Mouse (Mus musculus) cortical plate, adult 2 months (tissue): Measurements from ENCODE around the gene Nkx2-3. TPM values are rescaled to one million over a fixed set of nuclear protein-coding genes. Genes with fewer than 3 reads are reported as not detected.

ENCODE experiments used
- H3K27ac ChIP-seq: fragments of 200-500 bp; 2 replicates; pipeline ENCODE4 v1.5.1; 2012; ENCODE audit warnings: low read length, control low read depth, inconsistent platforms; ENCODE audit not compliant: insufficient read depth
- H3K4me1 ChIP-seq: fragments of 200-500 bp; 2 replicates; pipeline ENCODE4 v1.6.1; 2011; ENCODE audit warnings: low read length; ENCODE audit not compliant: control insufficient read depth, insufficient read depth
- H3K4me3 ChIP-seq: fragments of 200-500 bp; 2 replicates; pipeline ENCODE4 v1.5.1; 2011; ENCODE audit warnings: mild to moderate bottlenecking, low read length, control low read depth; ENCODE audit not compliant: insufficient read depth
- CTCF ChIP-seq: fragments of 200-500 bp; IDR thresholded peaks from 2 replicates; pipeline ENCODE4 v1.5.1; 2011; ENCODE audit warnings: mild to moderate bottlenecking, control low read depth, low read length; ENCODE audit not compliant: insufficient read depth; ENCODE audit errors: extremely low read depth
- POLR2A ChIP-seq: fragments of 200-500 bp; IDR thresholded peaks from 2 replicates; pipeline ENCODE4 v1.6.1; 2011; ENCODE audit warnings: mild to moderate bottlenecking, low read length, control low read depth; ENCODE audit not compliant: insufficient read depth; ENCODE audit errors: extremely low read depth
- polyA plus RNA-seq: library from polyadenylated mRNA; depleted of rRNA; stranded (reverse); fragments of >200 nt; gene quantifications from 2 replicates; pipeline ENCODE4 v1.2.3, GENCODE M21; 2012; rRNA removed

Gene Nkx2-3
- not detected in 2 replicates for polyA plus RNA-seq

DNA sequence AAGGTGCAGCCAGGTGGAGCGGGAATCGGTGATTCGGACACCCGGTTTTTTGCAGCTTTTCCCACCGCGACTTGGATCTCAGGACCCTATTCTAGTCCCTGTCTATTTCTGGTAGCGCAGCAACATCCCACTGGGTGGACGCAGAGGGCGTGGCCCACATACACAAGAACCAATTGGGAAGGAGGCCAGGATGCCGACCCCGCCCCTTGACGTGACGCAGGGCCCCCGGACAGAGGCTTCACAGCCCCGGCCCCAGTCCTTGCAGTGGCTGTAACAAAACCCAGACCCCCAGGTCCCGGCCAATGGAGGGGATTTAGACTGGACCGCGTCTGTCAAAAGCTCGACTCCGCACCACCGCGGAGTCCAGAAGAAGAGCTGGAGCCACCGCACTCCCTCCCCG, at the start of gene Nkx2-3:
Gene Nkx2-3, plus strand, starts transcription at position 275 of the 400 bp plus-strand sequence.
- H3K4me3 ChIP-seq: no peak within 1 kb of the TSS
- H3K4me1 ChIP-seq: no peaks in the 10 kb centered on the region
- TF ChIP-seq CTCF: no peak
- TF ChIP-seq POLR2A: no peak
- no peak within 1 kb of the TSS for H3K27ac ChIP-seq

DNA sequence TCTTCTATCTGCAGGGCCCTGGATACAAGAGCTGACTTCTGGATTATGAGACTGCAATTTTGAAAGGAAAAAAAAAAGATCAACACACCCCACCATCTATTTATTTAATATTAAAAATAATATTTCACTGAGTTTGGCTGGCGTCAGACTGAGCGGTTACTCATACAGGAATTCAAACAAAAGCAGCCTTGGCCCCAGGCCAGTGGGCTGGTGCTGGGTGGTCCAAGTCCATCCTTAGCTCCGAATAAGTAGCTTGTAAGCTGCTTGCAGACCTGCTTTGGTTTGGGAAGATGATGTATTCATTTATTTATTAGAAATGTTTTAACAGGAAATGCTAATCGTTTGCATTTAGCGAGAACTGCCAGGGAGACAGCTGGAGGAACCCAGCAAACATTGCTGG, 49.0 kb upstream of the Nkx2-3 start:
- no peak overlapping the region for H3K27ac ChIP-seq
- no peaks in the 10 kb centered on the region for H3K4me1 ChIP-seq
- no peak overlapping the region for H3K4me3 ChIP-seq
- TF ChIP-seq POLR2A: no peak

DNA sequence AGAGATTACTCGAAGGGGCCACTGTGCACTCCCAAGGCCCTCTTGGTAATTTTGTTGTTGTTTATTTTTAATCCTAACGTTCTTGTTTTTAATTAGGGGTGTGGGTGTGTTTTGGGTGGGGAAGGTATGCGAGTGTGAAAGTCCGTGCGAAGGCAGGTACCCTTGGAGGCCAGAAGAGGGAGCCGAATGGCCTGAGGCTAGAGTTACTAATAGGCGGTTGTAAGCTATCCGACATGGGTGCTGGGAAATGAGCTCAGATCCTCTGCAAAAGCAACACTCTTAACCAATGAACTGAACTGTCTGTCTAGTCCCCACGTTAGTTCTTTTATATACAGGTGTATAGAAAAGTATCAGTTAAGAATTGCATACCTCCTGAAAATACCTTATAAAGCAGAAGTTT, 43.8 kb upstream of the Nkx2-3 start:
- Histone ChIP-seq H3K4me1 (no peaks in the 10 kb centered on the region), H3K4me3 (no peak overlapping the region), H3K27ac (no peak overlapping the region)
- TF ChIP-seq POLR2A (no peak), CTCF (no peak)

DNA sequence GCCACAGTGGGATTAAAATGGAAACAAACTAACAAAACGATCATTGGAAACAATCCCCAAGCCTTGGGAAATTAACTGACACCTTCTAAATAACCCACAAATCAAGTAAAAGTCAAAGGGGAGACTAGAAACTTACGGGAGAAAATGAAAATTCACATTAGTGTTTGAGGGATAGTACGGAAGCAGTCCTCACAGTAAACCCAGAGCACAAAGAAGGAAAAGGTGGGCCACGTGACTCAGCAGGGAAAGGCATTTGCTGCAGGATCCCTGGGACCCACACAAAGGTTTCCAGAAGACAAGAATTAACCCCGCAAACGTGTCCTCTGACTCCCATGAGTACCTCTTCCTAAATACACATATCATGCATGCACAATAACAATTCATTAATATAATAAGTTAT, 43.0 kb upstream of the Nkx2-3 start:
- Histone ChIP-seq H3K27ac (no peak overlapping the region), H3K4me1 (no peaks in the 10 kb centered on the region), H3K4me3 (no peak overlapping the region)
- TF ChIP-seq CTCF: no peak
- TF ChIP-seq POLR2A: no peak

DNA sequence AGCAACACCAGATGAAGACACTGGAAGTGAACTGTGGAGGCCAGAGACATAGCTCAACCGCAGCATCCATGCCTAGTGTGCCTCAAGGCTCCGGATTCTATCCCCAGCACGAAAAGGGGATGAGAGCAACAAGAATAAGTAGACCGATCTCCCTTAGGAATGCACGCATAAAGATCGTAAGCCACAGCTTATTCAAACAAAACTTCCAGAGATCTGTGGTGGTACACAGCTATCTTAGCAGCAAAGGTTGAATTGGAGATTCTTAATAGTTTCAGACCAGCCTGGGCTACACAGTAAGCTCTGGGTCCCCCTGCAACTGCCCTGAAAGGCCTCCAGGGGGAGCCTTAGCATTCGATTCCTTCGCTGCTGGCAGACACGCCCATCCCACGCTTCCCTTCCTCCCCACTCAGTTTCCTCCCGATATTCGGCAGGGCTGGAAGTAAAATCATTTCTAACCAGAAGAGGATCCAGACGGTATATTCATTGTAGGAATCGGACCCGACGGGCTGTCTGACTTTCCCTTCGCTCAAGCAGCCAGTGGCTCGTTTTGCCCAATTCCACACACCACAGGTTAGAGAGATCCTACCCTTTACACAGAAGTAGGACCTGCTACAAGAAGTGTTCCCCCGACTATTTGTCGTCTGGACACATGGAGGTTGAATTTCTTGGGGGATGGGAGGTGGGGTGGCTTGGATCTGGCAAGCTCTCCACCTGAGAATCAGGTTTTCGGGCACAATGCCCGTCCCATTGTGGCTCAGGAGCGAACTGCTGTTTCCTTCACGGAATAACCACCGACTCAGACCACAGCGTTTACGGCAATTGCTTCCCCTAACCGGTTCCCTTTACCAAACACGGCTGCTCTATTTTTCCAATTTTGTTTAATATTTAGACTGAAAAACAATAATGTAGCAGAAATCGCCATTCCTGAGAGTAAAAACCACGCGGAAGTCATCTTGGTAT, 41.0 kb upstream of the Nkx2-3 start:
- H3K4me1 ChIP-seq: no peaks in the 10 kb centered on the region
- H3K27ac ChIP-seq: no peak overlapping the region
- no peak for TF ChIP-seq POLR2A
- TF ChIP-seq CTCF: peak; percentile 63
- H3K4me3 ChIP-seq: no peak overlapping the region

DNA sequence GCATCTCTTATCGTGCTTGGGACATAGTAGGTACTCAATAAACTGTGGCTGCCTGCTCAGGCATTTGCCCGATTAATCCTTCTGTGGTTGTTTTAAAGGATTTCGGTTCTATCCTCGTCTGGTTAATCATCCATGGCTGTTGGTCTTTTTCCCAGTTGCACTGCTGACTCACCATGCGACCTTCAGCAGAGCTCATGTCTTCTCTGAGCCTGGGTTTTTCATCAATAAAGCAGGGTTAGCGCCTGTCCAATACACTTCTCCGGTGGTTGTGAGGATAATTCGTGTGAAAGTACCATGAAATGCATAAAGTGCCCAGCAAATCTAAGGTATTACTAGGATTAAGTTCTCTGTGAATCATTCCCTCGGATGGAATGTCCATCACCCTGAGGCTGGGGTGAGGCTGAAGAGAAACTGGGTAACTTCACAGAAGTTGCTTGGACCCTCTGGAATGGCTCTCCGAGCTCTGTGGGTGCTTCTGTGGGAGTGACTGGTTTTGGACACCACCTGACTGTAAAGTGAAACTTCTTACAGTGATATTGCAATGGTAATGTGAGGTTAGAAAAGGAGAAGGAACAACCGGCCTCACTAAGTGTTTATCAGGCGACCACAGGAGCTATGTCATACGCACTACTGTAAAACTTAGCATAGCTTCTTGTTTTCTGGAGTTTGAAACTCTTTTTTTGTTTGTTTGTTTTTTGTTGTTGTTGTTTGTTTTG, 32.9 kb upstream of the Nkx2-3 start:
- no peak overlapping the region for H3K27ac ChIP-seq
- H3K4me1 ChIP-seq: no peaks in the 10 kb centered on the region
- no peak for TF ChIP-seq POLR2A
- TF ChIP-seq CTCF: no peak
- H3K4me3 ChIP-seq: no peak overlapping the region

DNA sequence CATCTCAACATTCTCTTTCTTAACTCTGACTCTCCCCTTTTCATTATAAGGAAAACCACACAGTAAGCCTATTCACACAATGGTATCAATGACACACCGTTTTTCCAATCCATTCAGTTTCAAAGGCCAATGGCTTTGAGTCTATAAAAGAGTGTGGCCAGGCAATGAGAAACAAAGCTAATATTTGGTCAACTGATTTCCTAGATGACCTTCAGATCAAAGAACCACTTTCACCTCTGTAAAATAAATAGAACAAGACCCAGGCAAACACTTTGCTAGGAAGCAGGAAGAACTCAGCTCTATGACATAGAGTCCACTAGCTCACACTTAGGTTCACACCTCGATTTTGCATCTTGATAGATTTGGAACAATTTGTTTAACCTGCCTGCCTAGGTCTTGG, 30.9 kb upstream of the Nkx2-3 start:
- Histone ChIP-seq H3K4me3 (no peak overlapping the region), H3K4me1 (no peaks in the 10 kb centered on the region), H3K27ac (no peak overlapping the region)
- no peak for TF ChIP-seq CTCF
- TF ChIP-seq POLR2A: no peak

DNA sequence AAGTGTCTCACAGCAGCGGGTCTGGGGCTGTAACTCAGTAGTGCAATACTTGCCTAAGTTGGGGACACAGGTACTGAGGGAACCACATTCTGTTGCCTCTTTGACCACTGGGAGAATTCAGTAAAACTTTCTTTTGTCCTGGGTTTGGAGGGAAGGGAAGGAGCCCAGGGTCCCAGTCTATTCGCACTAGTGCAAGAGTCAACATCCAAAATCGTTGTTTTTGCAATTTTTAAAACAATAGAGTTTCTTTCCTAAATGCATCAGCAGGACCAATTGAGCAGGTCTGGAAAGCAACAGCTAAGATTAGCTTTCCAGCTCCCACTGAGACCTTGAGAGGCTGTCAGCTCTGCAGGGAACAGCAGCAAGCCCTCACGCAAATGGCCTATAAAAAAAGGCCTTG, 28.9 kb upstream of the Nkx2-3 start:
- Histone ChIP-seq H3K4me3 (no peak overlapping the region), H3K4me1 (no peaks in the 10 kb centered on the region), H3K27ac (no peak overlapping the region)
- TF ChIP-seq POLR2A (no peak), CTCF (no peak)

DNA sequence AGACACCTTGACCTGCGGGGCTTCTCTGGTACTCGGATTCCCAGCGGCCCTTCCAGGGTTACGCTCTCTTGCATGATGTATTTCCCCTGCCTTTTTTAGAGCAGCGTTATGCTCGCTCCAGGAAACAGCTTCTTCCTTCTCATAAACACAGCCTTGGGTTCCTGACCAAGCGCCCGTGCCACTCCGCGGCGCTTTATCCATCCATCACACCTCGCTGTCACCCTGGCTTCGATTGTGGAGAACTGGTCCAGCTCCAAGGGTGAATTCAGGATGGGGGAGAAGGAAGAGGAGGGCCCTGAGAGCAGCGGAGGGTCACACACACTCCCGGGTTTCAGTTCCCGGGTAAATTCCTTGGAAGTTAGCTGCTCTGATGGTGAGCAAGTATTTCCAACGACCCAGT, 28.5 kb upstream of the Nkx2-3 start:
- Histone ChIP-seq H3K4me3 (no peak overlapping the region), H3K27ac (no peak overlapping the region), H3K4me1 (no peaks in the 10 kb centered on the region)
- TF ChIP-seq POLR2A (no peak), CTCF (no peak)

DNA sequence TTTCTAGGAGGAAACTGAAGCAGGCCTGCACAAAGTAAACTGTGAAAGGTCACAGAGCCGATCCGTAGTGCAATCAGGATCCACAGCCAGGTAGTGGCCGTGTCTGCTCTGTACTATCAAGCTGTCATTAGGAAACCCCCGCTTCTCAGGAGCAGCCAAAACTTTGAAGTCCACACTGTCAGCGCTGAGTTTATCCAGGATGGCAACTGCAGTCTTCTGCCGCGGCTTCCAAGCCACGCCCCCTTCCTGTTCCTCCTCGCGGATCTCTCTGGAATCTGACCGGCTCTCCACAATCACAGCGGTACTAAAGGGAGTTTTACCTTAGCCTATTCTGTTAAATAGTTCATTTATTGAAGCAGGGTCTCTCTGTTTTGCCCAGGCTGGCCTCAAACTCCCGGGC, 27.3 kb upstream of the Nkx2-3 start:
- Histone ChIP-seq H3K4me3 (no peak overlapping the region), H3K4me1 (no peaks in the 10 kb centered on the region), H3K27ac (no peak overlapping the region)
- TF ChIP-seq CTCF (no peak), POLR2A (no peak)
